In genomic region chr5:142853585-142853984, GRCm38 (mm10) we compare ENCODE assay signal across 13 mouse cellular contexts.
"Had no signal": no experiment of that assay in that cellular context is flagged by ENCODE, and none has a peak within 500 bp of the region (broad histone marks: within the 10 kb centered on the region; RNA-seq: fewer than 3 reads in every experiment).

No protein-coding gene starts in this region.

- H3K9ac ChIP-seq: midbrain, embryonic 13.5 days had no signal

- H3K4me3 ChIP-seq: left cerebral cortex, adult 2 months; limb, embryonic 10.5 days; midbrain, embryonic 13.5 days had no signal

- H3K36me3 ChIP-seq: limb, embryonic 10.5 days; midbrain, embryonic 13.5 days had no signal

- H3K9me3 ChIP-seq: limb, embryonic 10.5 days; midbrain, embryonic 13.5 days had no signal

- ATAC-seq: lung, postnatal 0 days; midbrain, embryonic 13.5 days had no signal

- DNase-seq: kidney, adult 11 months; kidney, adult 9 months; kidney, postnatal 14 days; lung, adult 2 months; lung, postnatal 36 days; right cerebral cortex, adult 18-20 months; right cerebral cortex, postnatal 25 days; thymus, adult 18-20 months; thymus, postnatal 25 days had no signal

- H3K27ac ChIP-seq: left cerebral cortex, adult 2 months; limb, embryonic 10.5 days; midbrain, embryonic 13.5 days had no signal

- H3K4me2 ChIP-seq: midbrain, embryonic 13.5 days had no signal

- H3K27me3 ChIP-seq: midbrain, embryonic 13.5 days had no signal
